Mouse (Mus musculus) CH12.LX (cell line): Measurements from ENCODE around the gene Fam120a. TPM values are rescaled to one million over a fixed set of nuclear protein-coding genes. Genes with fewer than 3 reads are reported as not detected.

Source experiments
- DNase-seq: peaks from one replicate; pipeline ENCODE4 v3.0.0-alpha.2; 2013; ENCODE audit errors: extremely low read depth
- H3K27ac ChIP-seq: 2 replicates; pipeline ENCODE4 v1.5.1; 2012; ENCODE audit warnings: low read depth, mild to moderate bottlenecking, control low read depth, moderate library complexity; ENCODE audit not compliant: insufficient read depth
- H3K27me3 ChIP-seq: replicated peaks from 2 replicates; pipeline ENCODE3; 2012; ENCODE audit warnings: inconsistent platforms
- H3K36me3 ChIP-seq, 2 experiments: replicated peaks in 1 of 2; 2 replicates each; pipeline versions ENCODE3 to v1.6.1; 2012; ENCODE audit warnings: inconsistent platforms in 1 of 2, low read length in 1 of 2, mild to moderate bottlenecking in 1 of 2, mixed read lengths in 1 of 2, moderate library complexity in 1 of 2; ENCODE audit not compliant: control insufficient read depth in 1 of 2, insufficient read depth in 1 of 2
- H3K4me1 ChIP-seq, 2 experiments: 2 replicates each; pipeline ENCODE4 v1.6.1; 2012; ENCODE audit warnings: inconsistent platforms in 1 of 2, moderate library complexity in 1 of 2; ENCODE audit not compliant: insufficient read depth in 2 of 2, control insufficient read depth in 1 of 2
- H3K4me2 ChIP-seq: 2 replicates; pipeline ENCODE4 v1.6.1; 2012; ENCODE audit warnings: low read depth, mild to moderate bottlenecking, control low read depth; ENCODE audit not compliant: poor library complexity, insufficient read depth, severe bottlenecking
- H3K4me3 ChIP-seq, 3 experiments: fragments of 150-350 bp in 1 of 3; sonication (generic) in 1 of 3; replicated peaks in 1 of 3; 2 replicates each; pipeline versions ENCODE3 to v1.5.1; 2011 to 2012; ENCODE audit warnings: low read depth in 2 of 3, low read length in 2 of 3, mild to moderate bottlenecking in 2 of 3, moderate library complexity in 2 of 3, control low read depth in 1 of 3, improper control_type of control experiment in 1 of 3, inconsistent platforms in 1 of 3, mixed read lengths in 1 of 3; ENCODE audit not compliant: poor library complexity in 1 of 3
- H3K79me2 ChIP-seq: replicated peaks from 2 replicates; pipeline ENCODE4 v1.6.1; 2012; ENCODE audit warnings: mild to moderate bottlenecking, moderate library complexity; ENCODE audit not compliant: control insufficient read depth, poor library complexity, insufficient read depth, severe bottlenecking; ENCODE audit errors: extremely low read depth
- H3K9ac ChIP-seq: 2 replicates; pipeline ENCODE4 v1.6.1; 2012; ENCODE audit warnings: low read depth, mild to moderate bottlenecking, control low read depth, moderate library complexity; ENCODE audit not compliant: insufficient read depth
- H3K9me3 ChIP-seq: replicated peaks from 2 replicates; pipeline ENCODE3; 2012; ENCODE audit warnings: low read length, inconsistent platforms, mixed read lengths
- BHLHE40 ChIP-seq: IDR thresholded peaks from 2 replicates; pipeline ENCODE4 v1.6.1; 2011; ENCODE audit warnings: mild to moderate bottlenecking, low read depth, low read length, improper control_type of control experiment
- CHD1 ChIP-seq: IDR thresholded peaks from 2 replicates; pipeline ENCODE4 v1.6.1; 2012; ENCODE audit warnings: low read depth, low read length, improper control_type of control experiment, inconsistent platforms
- CHD2 ChIP-seq: IDR thresholded peaks from 2 replicates; pipeline ENCODE4 v1.6.1; 2011; ENCODE audit warnings: low read length, improper control_type of control experiment
- EP300 ChIP-seq: IDR thresholded peaks from 2 replicates; pipeline ENCODE4 v1.6.1; 2011; ENCODE audit warnings: low read length, improper control_type of control experiment
- ETS1 ChIP-seq: conservative IDR thresholded peaks from 2 replicates; pipeline ENCODE4 v1.6.1; 2012; ENCODE audit warnings: low read depth, mild to moderate bottlenecking, inconsistent platforms, low read length, improper control_type of control experiment, moderate library complexity
- KAT2A ChIP-seq: IDR thresholded peaks from 2 replicates; pipeline ENCODE4 v1.6.1; 2012; ENCODE audit warnings: low read length, improper control_type of control experiment, inconsistent platforms; ENCODE audit not compliant: insufficient replicate concordance
- MAX ChIP-seq: IDR thresholded peaks from 2 replicates; pipeline ENCODE4 v1.6.1; 2011; ENCODE audit warnings: low read length, improper control_type of control experiment
- MEF2A ChIP-seq: IDR thresholded peaks from 2 replicates; pipeline ENCODE4 v1.6.1; 2014; ENCODE audit warnings: low read depth, mild to moderate bottlenecking, inconsistent platforms, low read length, improper control_type of control experiment, borderline replicate concordance
- MXI1 ChIP-seq: IDR thresholded peaks from 2 replicates; pipeline ENCODE4 v1.6.1; 2011; ENCODE audit warnings: mild to moderate bottlenecking, low read depth, low read length, improper control_type of control experiment
- SMC3 ChIP-seq: IDR thresholded peaks from 2 replicates; pipeline ENCODE4 v1.6.1; 2011; ENCODE audit warnings: low read depth, low read length, improper control_type of control experiment
- TCF12 ChIP-seq: IDR thresholded peaks from 2 replicates; pipeline ENCODE4 v1.6.1; 2014; ENCODE audit warnings: low read depth, mild to moderate bottlenecking, inconsistent platforms, low read length, improper control_type of control experiment
- ZKSCAN1 ChIP-seq: IDR thresholded peaks from 2 replicates; pipeline ENCODE4 v1.6.1; 2012; ENCODE audit warnings: low read depth, inconsistent platforms, low read length, improper control_type of control experiment, borderline replicate concordance
- dilution Hi-C: fragments of 300-500 bp; cut with MboI; formaldehyde crosslinking; loops from 2 replicates; pipeline ENCODE4 v1.14.3; 2020; ENCODE audit warnings: low sequenced_read_pairs; ENCODE audit not compliant: extremely low pct_unique_long_range_greater_than_20kb, extremely low pct_ligation_motif_present
- in situ Hi-C: fragments of 300-500 bp; cut with MboI; formaldehyde crosslinking; loops from 3 replicates; pipeline ENCODE4 v1.14.3; 2019; ENCODE audit warnings: low sequenced_read_pairs, low pct_ligation_motif_present, low pct_unique_long_range_greater_than_20kb, mixed read lengths
- polyA plus RNA-seq: library from polyadenylated mRNA; unstranded; fragments of >175 nt; gene quantifications from 2 replicates; pipeline ENCODE4 v1.2.1, GENCODE M21; 2012; ENCODE audit warnings: low read depth; ENCODE audit not compliant: insufficient read length
- total RNA-seq, 2 experiments: library from RNA; depleted of rRNA; stranded (reverse); fragments of 300-350 nt in 1 of 2; fragments of >200 nt in 1 of 2; gene quantifications; 2 replicates each; pipeline ENCODE4 v1.2.3; 2012 to 2014

Gene Fam120a
- total and polyA plus RNA-seq, 3 experiments, result 70.0 to 122 (median 82.6) TPM

DNA sequence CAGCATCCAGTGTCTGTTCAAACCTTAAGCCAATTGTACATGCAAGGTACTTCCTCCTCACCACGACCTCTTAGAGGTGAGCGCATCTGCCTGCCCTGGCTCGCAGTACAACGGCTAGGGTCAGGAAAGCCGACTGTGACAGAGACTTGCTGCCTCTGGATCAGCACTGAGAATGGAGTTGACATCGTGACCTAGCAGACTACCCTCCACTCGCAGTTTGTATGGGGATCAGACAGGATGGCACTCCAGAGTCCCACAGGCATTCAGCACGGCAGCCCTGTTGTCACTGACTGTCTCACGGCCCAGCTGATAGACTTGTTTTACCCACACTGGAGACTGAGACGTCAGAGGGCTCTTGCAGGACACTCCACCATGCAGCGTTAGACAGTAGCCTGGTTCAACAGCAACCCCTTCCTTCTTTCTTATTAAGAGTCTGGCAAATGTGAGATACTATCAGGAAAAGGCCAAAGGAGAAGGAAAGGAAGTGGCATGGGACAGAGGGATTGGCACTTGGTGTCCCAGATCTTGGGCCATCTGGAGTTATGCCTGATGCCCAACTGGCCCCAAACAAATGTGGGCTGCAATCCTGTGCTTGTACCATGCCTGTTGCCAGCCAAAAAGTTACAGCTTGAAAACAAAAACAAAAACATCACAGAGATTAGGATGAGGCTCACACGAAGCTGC is 103.0 kb downstream of the Fam120a start:
- in situ Hi-C loops (loop anchor here (25.0 kb wide), 1 partner anchor 322 kb away; the partner anchor contains the start of gene Ninj1), dilution Hi-C loops (no loop called here)
- peaks cover 9% of the 10 kb centered on the region for H3K79me2 ChIP-seq
- H3K4me1 ChIP-seq, result peaks cover 18 to 88% of the 10 kb centered on the region in 2 experiments
- H3K27ac ChIP-seq, result no peak overlapping the region
- H3K9me3 ChIP-seq, result no peaks in the 10 kb centered on the region
- H3K27me3 ChIP-seq, result no peaks in the 10 kb centered on the region
- no peak overlapping the region for H3K9ac ChIP-seq
- peak overlapping the region in 1 of 3 experiments; percentile 1 for H3K4me3 ChIP-seq
- no peak for DNase-seq
- H3K4me2 ChIP-seq, result no peak overlapping the region
- no peaks in the 10 kb centered on the region for H3K36me3 ChIP-seq
- no peak for TF ChIP-seq CHD1
- no peak for TF ChIP-seq ZKSCAN1

- peak; percentile 65; the same call in 1 of the 2 replicates for TF ChIP-seq MEF2A
- no peak; the same call in 1 of the 2 replicates for TF ChIP-seq EP300
- TF ChIP-seq SMC3, result no peak
- peak; percentile 63; the same call in 1 of the 2 replicates for TF ChIP-seq MAX
- peak; percentile 64 for TF ChIP-seq ETS1
- TF ChIP-seq KAT2A, result no peak
- TF ChIP-seq CHD2, result no peak
- TF ChIP-seq TCF12, result 0 out of 2 replicates have a peak, but pooled peaks have one; percentile 33
- no peak for TF ChIP-seq MXI1
- no peaks in the 10 kb centered on the region for H3K9me3 ChIP-seq
- no peak overlapping the region for H3K4me3 ChIP-seq
- H3K27ac ChIP-seq, result no peak overlapping the region
- dilution Hi-C loops, result no loop called here
- H3K4me1 ChIP-seq, result peaks cover 30 to 91% of the 10 kb centered on the region in 2 experiments
- no peaks in the 10 kb centered on the region for H3K27me3 ChIP-seq
- DNase-seq, result peak; percentile 66
- no peaks in the 10 kb centered on the region for H3K36me3 ChIP-seq
- in situ Hi-C loops, result loop anchor here (25.0 kb wide), 1 partner anchor 324 kb away; the partner anchor contains the start of gene Ninj1
- H3K79me2 ChIP-seq, result peaks cover 6% of the 10 kb centered on the region
- 0 out of 2 replicates have a peak overlapping the region, but pooled peaks have one; percentile 5 for H3K4me2 ChIP-seq
- no peak overlapping the region for H3K9ac ChIP-seq
These were observed 104.3 kb downstream of the Fam120a start for GRCm38 (mm10) chr13:48863556-48863955.

GRCm38 (mm10) chr13:48861913-48862312 is 105.9 kb downstream of the Fam120a start:
- H3K4me1 ChIP-seq, result peaks cover 42 to 95% of the 10 kb centered on the region in 2 experiments
- no peak overlapping the region for H3K4me2 ChIP-seq
- no peak for DNase-seq
- H3K9me3 ChIP-seq, result no peaks in the 10 kb centered on the region
- no peaks in the 10 kb centered on the region for H3K36me3 ChIP-seq
- H3K79me2 ChIP-seq, result peaks cover 6% of the 10 kb centered on the region
- no peak overlapping the region for H3K9ac ChIP-seq
- no peak overlapping the region for H3K4me3 ChIP-seq
- dilution Hi-C loops, result no loop called here
- in situ Hi-C loops, result loop anchor here (25.0 kb wide), 1 partner anchor 325 kb away; the partner anchor contains the start of gene Ninj1
- H3K27me3 ChIP-seq, result no peaks in the 10 kb centered on the region
- TF ChIP-seq KAT2A (no peak), BHLHE40 (peak; percentile 43; the same call in 1 of the 2 replicates)
- no peak overlapping the region for H3K27ac ChIP-seq
